Mouse (Mus musculus) lung, adult 2 months (tissue): ENCODE data around the gene Csn1s2a.

ENCODE experiments used
- CTCF ChIP-seq: fragments of 200-500 bp; IDR thresholded peaks from 2 replicates; pipeline ENCODE4 v1.5.1; 2011; ENCODE audit warnings: mild to moderate bottlenecking, low read length, control low read depth; ENCODE audit not compliant: insufficient read depth
- POLR2A ChIP-seq: fragments of 200-500 bp; IDR thresholded peaks from 2 replicates; pipeline ENCODE4 v1.6.1; 2011; ENCODE audit warnings: low read depth, mild to moderate bottlenecking, control low read depth, low read length, borderline replicate concordance; ENCODE audit errors: extremely low read depth

- TF ChIP-seq CTCF (no peak), POLR2A (no peak)
Observed at GRCm38 (mm10) chr5:87734821-87735220, 39.5 kb upstream of the Csn1s2a start.
